Mouse (Mus musculus): Measurements from ENCODE around the gene Cdkn2c.

DNA sequence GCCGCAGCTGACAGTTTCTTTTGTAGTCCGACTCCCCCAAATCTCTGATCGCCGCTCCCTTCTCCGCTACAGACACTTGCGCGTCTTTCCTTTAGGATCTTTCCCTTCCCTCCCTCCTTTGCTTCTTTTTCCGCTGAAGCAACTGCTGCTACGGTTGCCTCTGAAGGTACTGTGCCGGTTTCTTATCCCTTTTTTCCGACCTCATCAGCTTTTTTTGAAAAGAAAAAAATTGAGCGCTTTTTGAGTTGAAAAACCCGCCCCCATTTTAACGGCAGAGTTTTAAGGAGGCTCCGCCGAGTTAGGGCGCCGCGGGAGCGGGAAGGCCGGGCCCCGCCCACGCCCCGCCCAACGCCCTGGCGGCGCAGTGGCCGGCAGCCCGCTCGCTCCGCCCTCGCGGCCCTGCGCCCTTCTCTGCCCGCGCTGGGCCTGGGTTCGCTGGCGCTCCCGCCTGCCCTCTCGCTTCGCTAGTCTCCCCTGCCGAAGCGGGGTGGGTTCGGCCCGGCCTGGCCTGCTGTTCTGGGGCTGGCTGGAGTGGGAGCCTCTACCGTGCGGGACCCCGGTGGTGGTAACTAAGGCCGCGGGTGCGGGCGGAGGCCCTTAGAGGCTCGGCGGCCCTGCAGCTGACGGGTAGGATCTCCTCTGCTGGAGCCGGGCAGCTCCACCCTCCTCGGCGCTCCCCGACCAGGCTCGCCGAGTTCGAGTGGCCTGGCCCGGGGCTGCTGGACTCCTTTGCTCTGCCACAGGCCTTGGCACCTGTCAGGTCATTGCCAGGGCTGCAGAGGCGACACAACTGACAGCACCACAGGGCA, at the start of gene Cdkn2c:
- TF ChIP-seq CTCF (IDR thresholded peaks at IDR 0.05; ENCODE audit: low read depth) (no peak), EP300 (IDR thresholded peaks at IDR 0.05; ENCODE audit: low read depth) (peak; percentile 34)
